Mouse (Mus musculus): ENCODE measurements around the gene Tgfb1i1. TPM values are rescaled to one million over a fixed set of nuclear protein-coding genes. Genes with fewer than 3 reads are reported as not detected.

The Tgfb1i1 gene
- total and polyA plus RNA-seq, 2 experiments = 0.65 to 2.0 TPM

- DNase-seq (ENCODE audit: extremely low read depth, low read depth, low spot score) = no peak
- Histone ChIP-seq H3K9ac (ENCODE audit: low read depth, low read length) (no peak overlapping the region), H3K4me3 (ENCODE audit: insufficient read depth, low read depth, low read length) (no peak overlapping the region), H3K27ac (replicated peaks; ENCODE audit: insufficient read depth, low read depth, low read length) (no peak overlapping the region), H3K27me3 (ENCODE audit: control insufficient read depth, insufficient read depth, low read length) (peaks cover 11% of the 10 kb centered on the region; the same call in 1 of the 2 replicates), H3K4me1 (ENCODE audit: control insufficient read depth, insufficient read depth, low read length) (0 out of 2 replicates have a peak, but pooled peaks cover 4% of the 10 kb centered on the region), H3K79me2 (ENCODE audit: control insufficient read depth, insufficient read depth, low read length) (no peaks in the 10 kb centered on the region), H3K36me3 (ENCODE audit: control insufficient read depth, insufficient read depth, low read length) (no peaks in the 10 kb centered on the region; the same call in 1 of the 2 replicates)
- no peak for TF ChIP-seq POLR2A (IDR thresholded peaks at IDR 0.05; ENCODE audit: extremely low read depth, insufficient read depth, low read length)
- no peak for TF ChIP-seq CTCF (IDR thresholded peaks at IDR 0.05; ENCODE audit: low read depth, low read length)
- WGBS = 47% methylated on average over 2 of the region's 2 CpGs
These were observed 8.4 kb downstream of the Tgfb1i1 start for GRCm38 (mm10) chr7:128254978-128255377.

GRCm38 (mm10) chr7:128255757-128256156 lies 9.1 kb downstream of the Tgfb1i1 start:
- H3K27me3 ChIP-seq (ENCODE audit: control insufficient read depth, insufficient read depth, low read length) = peaks cover 11% of the 10 kb centered on the region; the same call in 1 of the 2 replicates
- TF ChIP-seq POLR2A (IDR thresholded peaks at IDR 0.05; ENCODE audit: extremely low read depth, insufficient read depth, low read length) (no peak), CTCF (IDR thresholded peaks at IDR 0.05; ENCODE audit: low read depth, low read length) (no peak)
- no peak overlapping the region for H3K9ac ChIP-seq (ENCODE audit: low read depth, low read length)
- H3K4me1 ChIP-seq (ENCODE audit: control insufficient read depth, insufficient read depth, low read length) = 0 out of 2 replicates have a peak, but pooled peaks cover 4% of the 10 kb centered on the region
- H3K36me3 ChIP-seq (ENCODE audit: control insufficient read depth, insufficient read depth, low read length) = no peaks in the 10 kb centered on the region; the same call in 1 of the 2 replicates
- H3K79me2 ChIP-seq (ENCODE audit: control insufficient read depth, insufficient read depth, low read length) = no peaks in the 10 kb centered on the region
- DNase-seq (ENCODE audit: extremely low read depth, low read depth, low spot score) = no peak
- WGBS = 86% methylated on average over 5 of the region's 5 CpGs
- no peak overlapping the region for H3K27ac ChIP-seq (replicated peaks; ENCODE audit: insufficient read depth, low read depth, low read length)
- no peak overlapping the region for H3K4me3 ChIP-seq (ENCODE audit: insufficient read depth, low read depth, low read length)

GRCm38 (mm10) chr7:128256783-128257334 lies 10.2 kb downstream of the Tgfb1i1 start:
- no peak overlapping the region for H3K9ac ChIP-seq (ENCODE audit: low read depth, low read length)
- DNase-seq (ENCODE audit: extremely low read depth, low read depth, low spot score) = no peak
- 0 out of 2 replicates have a peak, but pooled peaks cover 4% of the 10 kb centered on the region for H3K4me1 ChIP-seq (ENCODE audit: control insufficient read depth, insufficient read depth, low read length)
- WGBS = 36% methylated on average over 5 of the region's 5 CpGs
- H3K27me3 ChIP-seq (ENCODE audit: control insufficient read depth, insufficient read depth, low read length) = peaks cover 11% of the 10 kb centered on the region; the same call in 1 of the 2 replicates
- no peaks in the 10 kb centered on the region for H3K36me3 ChIP-seq (ENCODE audit: control insufficient read depth, insufficient read depth, low read length)
- no peak overlapping the region for H3K27ac ChIP-seq (replicated peaks; ENCODE audit: insufficient read depth, low read depth, low read length)
- TF ChIP-seq POLR2A (IDR thresholded peaks at IDR 0.05; ENCODE audit: extremely low read depth, insufficient read depth, low read length) = no peak
- no peak for TF ChIP-seq CTCF (IDR thresholded peaks at IDR 0.05; ENCODE audit: low read depth, low read length)
- H3K4me3 ChIP-seq (ENCODE audit: insufficient read depth, low read depth, low read length) = no peak overlapping the region
- H3K79me2 ChIP-seq (ENCODE audit: control insufficient read depth, insufficient read depth, low read length) = no peaks in the 10 kb centered on the region

- DNase-seq (ENCODE audit: extremely low read depth, low read depth, low spot score) = no peak
- no peaks in the 10 kb centered on the region for H3K4me1 ChIP-seq (ENCODE audit: control insufficient read depth, insufficient read depth, low read length)
- H3K79me2 ChIP-seq (ENCODE audit: control insufficient read depth, insufficient read depth, low read length) = no peaks in the 10 kb centered on the region
- 83% methylated on average over 6 of the region's 6 CpGs for WGBS
- no peak within 1 kb of the TSS for H3K27ac ChIP-seq (replicated peaks; ENCODE audit: insufficient read depth, low read depth, low read length)
- no peaks in the 10 kb centered on the region for H3K27me3 ChIP-seq (ENCODE audit: control insufficient read depth, insufficient read depth, low read length)
- H3K4me3 ChIP-seq (ENCODE audit: insufficient read depth, low read depth, low read length) = no peak within 1 kb of the TSS
- H3K9ac ChIP-seq (ENCODE audit: low read depth, low read length) = no peak within 1 kb of the TSS
- TF ChIP-seq CTCF (IDR thresholded peaks at IDR 0.05; ENCODE audit: low read depth, low read length) (no peak), POLR2A (IDR thresholded peaks at IDR 0.05; ENCODE audit: extremely low read depth, insufficient read depth, low read length) (no peak)
- no peaks in the 10 kb centered on the region for H3K36me3 ChIP-seq (ENCODE audit: control insufficient read depth, insufficient read depth, low read length)
These were observed 18.8 kb downstream of the Tgfb1i1 start, which contains the start of gene Slc5a2 for GRCm38 (mm10) chr7:128265411-128265810. TSS of gene Slc5a2 (plus strand) at chr7:128265657.

- no peaks in the 10 kb centered on the region for H3K27me3 ChIP-seq (ENCODE audit: control insufficient read depth, insufficient read depth, low read length)
- no peak overlapping the region for H3K4me3 ChIP-seq (ENCODE audit: insufficient read depth, low read depth, low read length)
- no peaks in the 10 kb centered on the region for H3K4me1 ChIP-seq (ENCODE audit: control insufficient read depth, insufficient read depth, low read length)
- 72% methylated on average over 5 of the region's 5 CpGs for WGBS
- no peaks in the 10 kb centered on the region for H3K79me2 ChIP-seq (ENCODE audit: control insufficient read depth, insufficient read depth, low read length)
- no peaks in the 10 kb centered on the region for H3K36me3 ChIP-seq (ENCODE audit: control insufficient read depth, insufficient read depth, low read length)
- no peak for DNase-seq (ENCODE audit: extremely low read depth, low read depth, low spot score)
- TF ChIP-seq CTCF (IDR thresholded peaks at IDR 0.05; ENCODE audit: low read depth, low read length) (no peak), POLR2A (IDR thresholded peaks at IDR 0.05; ENCODE audit: extremely low read depth, insufficient read depth, low read length) (no peak)
- H3K27ac ChIP-seq (replicated peaks; ENCODE audit: insufficient read depth, low read depth, low read length) = no peak overlapping the region
- H3K9ac ChIP-seq (ENCODE audit: low read depth, low read length) = no peak overlapping the region
These were observed 19.4 kb downstream of the Tgfb1i1 start for GRCm38 (mm10) chr7:128266056-128266455.

GRCm38 (mm10) chr7:128267391-128267790 lies 20.8 kb downstream of the Tgfb1i1 start:
- no peak for DNase-seq (ENCODE audit: extremely low read depth, low read depth, low spot score)
- 64% methylated on average over 13 of the region's 13 CpGs for WGBS
- no peak overlapping the region for H3K4me3 ChIP-seq (ENCODE audit: insufficient read depth, low read depth, low read length)

More at GRCm38 (mm10) chr7:128267391-128267790, 20.8 kb downstream of the Tgfb1i1 start:
- Histone ChIP-seq H3K4me1 (ENCODE audit: control insufficient read depth, insufficient read depth, low read length) (no peaks in the 10 kb centered on the region), H3K27me3 (ENCODE audit: control insufficient read depth, insufficient read depth, low read length) (no peaks in the 10 kb centered on the region), H3K27ac (replicated peaks; ENCODE audit: insufficient read depth, low read depth, low read length) (no peak overlapping the region), H3K9ac (ENCODE audit: low read depth, low read length) (no peak overlapping the region), H3K79me2 (ENCODE audit: control insufficient read depth, insufficient read depth, low read length) (no peaks in the 10 kb centered on the region), H3K36me3 (ENCODE audit: control insufficient read depth, insufficient read depth, low read length) (no peaks in the 10 kb centered on the region)
- TF ChIP-seq CTCF (IDR thresholded peaks at IDR 0.05; ENCODE audit: low read depth, low read length) (no peak), POLR2A (IDR thresholded peaks at IDR 0.05; ENCODE audit: extremely low read depth, insufficient read depth, low read length) (no peak)

Data from liver, adult 2 months (tissue).